ENCODE assay signal across 8 mouse cellular contexts in the genomic region with DNA sequence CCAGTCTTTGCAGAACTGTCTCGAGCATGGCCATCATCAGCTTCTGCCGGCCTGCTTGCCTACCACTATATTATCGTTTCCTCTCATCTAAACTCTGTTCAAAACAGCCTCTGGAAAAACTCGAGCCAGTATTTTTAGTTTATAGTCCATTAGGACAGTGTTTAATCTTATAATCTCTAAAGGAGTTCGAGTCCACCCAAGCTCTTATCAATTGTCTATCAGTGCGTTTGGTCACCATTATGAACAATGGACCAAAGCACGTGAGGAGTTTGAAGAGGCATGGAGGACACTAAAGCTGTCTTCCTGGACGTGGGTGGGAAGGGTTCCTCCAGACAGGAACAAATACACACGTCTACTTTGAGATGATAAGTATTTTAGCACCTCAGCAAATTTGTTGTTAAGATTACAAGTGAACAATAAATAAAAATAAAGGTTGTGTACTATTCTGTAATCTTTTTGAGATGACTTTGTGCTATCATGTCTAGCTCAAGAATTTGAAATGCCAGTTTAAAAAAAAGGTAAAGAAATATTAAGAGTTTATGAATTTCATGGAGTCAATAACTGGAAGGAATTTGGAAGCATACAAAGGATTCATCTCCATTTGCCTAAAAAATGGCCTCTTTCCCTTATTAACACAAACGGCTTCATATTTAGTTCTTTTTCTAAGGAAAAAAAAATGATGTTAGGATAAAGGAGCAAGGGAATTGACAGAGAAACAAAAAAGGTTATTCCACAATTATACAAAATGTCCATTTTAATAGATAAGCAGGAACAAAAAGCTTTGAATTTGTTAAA. TPM values are rescaled to one million over a fixed set of nuclear protein-coding genes. Genes with fewer than 3 reads are reported as not detected.
A peak's percentile ranks its signal among the peaks of the same experiment; 100 is the strongest.
DNase-seq lines count a peak whose midpoint lies in the region; ATAC-seq and TF ChIP-seq lines count a peak whose summit lies in the region.
"Had no signal": no experiment of that assay in that cellular context is flagged by ENCODE, and none has a peak within 500 bp of the region (broad histone marks: within the 10 kb centered on the region; RNA-seq: fewer than 3 reads in every experiment).

No protein-coding gene starts in this region.

- H3K9me3 ChIP-seq in lung, embryonic 16.5 days (ENCODE audit: control insufficient read depth, low read length), result no peaks in the 10 kb centered on the region
- H3K9me3 ChIP-seq in forebrain, embryonic 10.5 days, result no peaks in the 10 kb centered on the region
- no peaks in the 10 kb centered on the region for H3K9me3 ChIP-seq in limb, embryonic 14.5 days (ENCODE audit: control insufficient read depth, low read length)
- no peaks in the 10 kb centered on the region for H3K9me3 ChIP-seq in stomach, embryonic 14.5 days (ENCODE audit: control insufficient read depth, low read depth, low read length)

- no peak for TF ChIP-seq POLR2A in limb, embryonic 14.5 days (IDR thresholded peaks at IDR 0.05; ENCODE audit: borderline replicate concordance, extremely low read depth, insufficient read depth, insufficient read length)
- TF ChIP-seq POLR2A in thymus, adult 2 months (IDR thresholded peaks at IDR 0.05; ENCODE audit: control insufficient read depth, extremely low read depth, insufficient read depth, low read length, poor library complexity), result no peak

- 5% methylated on average over 10 of the region's 10 CpGs for WGBS in lung, embryonic 16.5 days
- 59% methylated on average over 10 of the region's 10 CpGs for WGBS in forebrain, embryonic 10.5 days
- 36% methylated on average over 10 of the region's 10 CpGs for WGBS in limb, embryonic 14.5 days
- 12% methylated on average over 10 of the region's 10 CpGs for WGBS in stomach, embryonic 14.5 days
- WGBS in thymus, adult 2 months, result 5% methylated on average over 10 of the region's 10 CpGs

- no peak for TF ChIP-seq CTCF in thymus, adult 2 months (IDR thresholded peaks at IDR 0.05; ENCODE audit: borderline replicate concordance, control insufficient read depth, extremely low read depth, insufficient read depth, low read length, poor library complexity)

- no peak for ATAC-seq in lung, embryonic 16.5 days (ENCODE audit: low read depth)
- no peak for ATAC-seq in limb, embryonic 14.5 days (ENCODE audit: low FRiP score, low read depth)
- no peak for ATAC-seq in stomach, embryonic 14.5 days (ENCODE audit: insufficient number of reproducible peaks, insufficient read depth, low FRiP score, low read depth)

- H3K4me2 ChIP-seq in lung, embryonic 16.5 days (ENCODE audit: low read depth, low read length), result peak overlapping the region; percentile 79
- H3K4me2 ChIP-seq in limb, embryonic 14.5 days (replicated peaks; ENCODE audit: low read depth, low read length, severe bottlenecking), result peak overlapping the region; percentile 70
- peak overlapping the region; percentile 87 for H3K4me2 ChIP-seq in stomach, embryonic 14.5 days (replicated peaks; ENCODE audit: low read depth, low read length)

- no peak overlapping the region for H3K27ac ChIP-seq in lung, embryonic 16.5 days (ENCODE audit: low read length)
- peak overlapping the region; percentile 100 for H3K27ac ChIP-seq in forebrain, embryonic 10.5 days
- no peak overlapping the region for H3K27ac ChIP-seq in limb, embryonic 14.5 days (replicated peaks; ENCODE audit: low read depth, low read length)
- no peak overlapping the region for H3K27ac ChIP-seq in stomach, embryonic 14.5 days (ENCODE audit: low read length)
- no peak overlapping the region for H3K27ac ChIP-seq in thymus, adult 2 months (ENCODE audit: control insufficient read depth, insufficient read depth, low read length)

- H3K4me3 ChIP-seq in lung, embryonic 16.5 days (ENCODE audit: low read length), result peak overlapping the region; percentile 48
- peak overlapping the region; percentile 96 for H3K4me3 ChIP-seq in forebrain, embryonic 10.5 days
- H3K4me3 ChIP-seq in limb, embryonic 14.5 days (replicated peaks; ENCODE audit: low read length), result peak overlapping the region; percentile 82
- H3K4me3 ChIP-seq in stomach, embryonic 14.5 days (ENCODE audit: low read depth, low read length), result peak overlapping the region; percentile 81
- no peak overlapping the region for H3K4me3 ChIP-seq in thymus, adult 2 months (ENCODE audit: control insufficient read depth, insufficient read depth, low read length)

- H3K4me1 ChIP-seq in lung, embryonic 16.5 days (replicated peaks; ENCODE audit: control insufficient read depth, insufficient read depth, low read length), result peaks cover 15% of the 10 kb centered on the region
- peaks cover 49% of the 10 kb centered on the region for H3K4me1 ChIP-seq in forebrain, embryonic 10.5 days
- H3K4me1 ChIP-seq in limb, embryonic 14.5 days (ENCODE audit: control insufficient read depth, insufficient read depth, low read length), result peaks cover 21% of the 10 kb centered on the region
- peaks cover 21% of the 10 kb centered on the region for H3K4me1 ChIP-seq in stomach, embryonic 14.5 days (ENCODE audit: control insufficient read depth, insufficient read depth, low read length)
- H3K4me1 ChIP-seq in thymus, adult 2 months (replicated peaks; ENCODE audit: control insufficient read depth, insufficient read depth, low read length), result peaks cover 3% of the 10 kb centered on the region; the same call in 1 of the 2 replicates

- peak overlapping the region; percentile 45; the same call in 1 of the 2 replicates for H3K9ac ChIP-seq in lung, embryonic 16.5 days (ENCODE audit: low read length)
- 0 out of 2 replicates have a peak overlapping the region, but pooled peaks have one; percentile 3 for H3K9ac ChIP-seq in limb, embryonic 14.5 days (ENCODE audit: low read depth, low read length, severe bottlenecking)
- peak overlapping the region; percentile 6; the same call in 1 of the 2 replicates for H3K9ac ChIP-seq in stomach, embryonic 14.5 days (replicated peaks; ENCODE audit: low read depth, low read length)

- peaks cover 2% of the 10 kb centered on the region; the same call in 1 of the 2 replicates for H3K36me3 ChIP-seq in lung, embryonic 16.5 days (ENCODE audit: control insufficient read depth, insufficient read depth, low read length)
- H3K36me3 ChIP-seq in forebrain, embryonic 10.5 days (replicated peaks), result peaks cover 13% of the 10 kb centered on the region
- peaks cover 6% of the 10 kb centered on the region for H3K36me3 ChIP-seq in limb, embryonic 14.5 days (ENCODE audit: control insufficient read depth, insufficient read depth, low read length)
- H3K36me3 ChIP-seq in stomach, embryonic 14.5 days (ENCODE audit: control insufficient read depth, insufficient read depth, low read length), result no peaks in the 10 kb centered on the region
- H3K36me3 ChIP-seq in thymus, adult 2 months (ENCODE audit: control insufficient read depth, insufficient read depth, low read length), result peaks cover 7% of the 10 kb centered on the region; the same call in 1 of the 2 replicates

- DNase-seq in lung, adult 18-20 months, result no peak
- DNase-seq in forebrain, embryonic 10.5 days (ENCODE audit: extremely low spot score, low spot score), result no peak
- DNase-seq in limb, embryonic 14.5 days (ENCODE audit: low spot score), result no peak
- DNase-seq in thymus, postnatal 36 days, result no peak
- no peak for DNase-seq in thymus, adult 2 months
- DNase-seq: cerebellum, postnatal 14 days had no signal

- no peaks in the 10 kb centered on the region for H3K27me3 ChIP-seq in lung, embryonic 16.5 days (ENCODE audit: control insufficient read depth, insufficient read depth, low read depth, low read length)
- no peaks in the 10 kb centered on the region for H3K27me3 ChIP-seq in forebrain, embryonic 10.5 days (ENCODE audit: poor library complexity, severe bottlenecking)
- H3K27me3 ChIP-seq in limb, embryonic 14.5 days (ENCODE audit: control insufficient read depth, insufficient read depth, low read length), result no peaks in the 10 kb centered on the region
- no peaks in the 10 kb centered on the region for H3K27me3 ChIP-seq in stomach, embryonic 14.5 days (ENCODE audit: control insufficient read depth, insufficient read depth, low read length)
- no peaks in the 10 kb centered on the region for H3K27me3 ChIP-seq in thymus, adult 2 months (ENCODE audit: control insufficient read depth, insufficient read depth, low read length)

RNA-seq across cellular contexts. Expression of gene Kmt2e, which starts 3.0 kb away (rescaled TPM):
- polyA plus RNA-seq in lung, embryonic 16.5 days (2015; fragmentation: Nextera tagmentation; extraction: Ambion mirVana), result 99.2 and 101 TPM in 2 replicates
- polyA plus RNA-seq in forebrain, embryonic 10.5 days (2016; fragmentation: Nextera tagmentation; extraction: Ambion mirVana), result 85.8 and 86.1 TPM in 2 replicates
- polyA plus RNA-seq in limb, embryonic 14.5 days (2012; rRNA removed), result 37.3 and 39.0 TPM in 2 replicates
- 87.2 and 97.4 TPM in 2 replicates for polyA plus RNA-seq in limb, embryonic 14.5 days (2014; fragmentation: Nextera tagmentation; extraction: Ambion mirVana)
- polyA plus RNA-seq in stomach, embryonic 14.5 days (2014; fragmentation: Nextera tagmentation; extraction: Ambion mirVana), result 103 TPM in 2 replicates
- polyA plus RNA-seq in thymus, adult 2 months (2012; rRNA removed), result 37.0 and 40.7 TPM in 2 replicates
